Mouse (Mus musculus) adrenal gland, postnatal 10 days (tissue): Measurements from ENCODE around the gene Atg10. TPM values are rescaled to one million over a fixed set of nuclear protein-coding genes. Genes with fewer than 3 reads are reported as not detected.
"Not testable (repeated sequence)": the region's sequence is repeated elsewhere in the genome, so short reads cannot be mapped to it uniquely, and the experiment has no call there.

Experiments
- DNase-seq: peaks from one replicate; pipeline ENCODE4 v3.0.0; 2021; ENCODE audit warnings: mixed read lengths
- long read RNA-seq, 2 experiments: library from polyadenylated mRNA; stranded (forward); transcript quantifications; one replicate each; pipeline ENCODE4 v2.0.0; 2021
- total RNA-seq, 2 experiments: library from RNA; stranded (reverse); gene quantifications; 2 replicates each; pipeline ENCODE4 v1.2.3; 2021

Gene Atg10
- 10 to 100 TPM; 20.7 to 22.9 TPM for total RNA-seq
- long read RNA-seq, experiment 1, transcript Atg10-201 (8 exons, 1,583 nt), result major isoform, 28 of 47 reads
- long read RNA-seq, experiment 1, partial matches to known transcripts, result 3 of 47 reads
- long read RNA-seq, experiment 1, other reads (novel, unspliced or antisense), result 13 of 47 reads
- long read RNA-seq, experiment 2, transcript Atg10-201 (8 exons, 1,583 nt), result major isoform, 17 of 25 reads
- long read RNA-seq, experiment 2, partial matches to known transcripts, result 1 of 25 reads
- long read RNA-seq, experiment 2, other reads (novel, unspliced or antisense), result 5 of 25 reads

GRCm38 (mm10) chr13:91223587-91224437 lies at the start of gene Atg10:
Atg10 (minus strand) TSS chr13:91223968.
- DNase-seq, result peak; percentile 96

- DNase-seq, result no peak
Measured at GRCm38 (mm10) chr13:91252406-91252805, 28.6 kb upstream of the Atg10 start.

GRCm38 (mm10) chr13:91251636-91252035 lies 27.9 kb upstream of the Atg10 start:
- no peak for DNase-seq

GRCm38 (mm10) chr13:91250050-91250449 lies 26.3 kb upstream of the Atg10 start:
- not testable (repeated sequence) for DNase-seq

- DNase-seq, result no peak
Measured at GRCm38 (mm10) chr13:91246472-91246871, 22.7 kb upstream of the Atg10 start.

- DNase-seq, result no peak
Measured at GRCm38 (mm10) chr13:91237976-91238375, 14.2 kb upstream of the Atg10 start.

- DNase-seq, result no peak
Measured at GRCm38 (mm10) chr13:91236884-91237283, 13.1 kb upstream of the Atg10 start.

- DNase-seq, result no peak
Measured at GRCm38 (mm10) chr13:91224438-91224814, 658 bp upstream of the Atg10 start.

- no peak for DNase-seq
Measured at GRCm38 (mm10) chr13:91223063-91223462, 705 bp downstream of the Atg10 start.

GRCm38 (mm10) chr13:91221696-91222095 lies 2.1 kb downstream of the Atg10 start:
- DNase-seq, result peak; percentile 28

GRCm38 (mm10) chr13:91217691-91218090 lies 6.1 kb downstream of the Atg10 start:
- no peak for DNase-seq

- DNase-seq, result no peak
Measured at GRCm38 (mm10) chr13:91216656-91217205, 7.0 kb downstream of the Atg10 start.

GRCm38 (mm10) chr13:91212958-91213357 lies 10.8 kb downstream of the Atg10 start:
- DNase-seq, result no peak

- no peak for DNase-seq
Measured at GRCm38 (mm10) chr13:91206237-91206636, 17.5 kb downstream of the Atg10 start.

- no peak for DNase-seq
Measured at GRCm38 (mm10) chr13:91202564-91202963, 21.2 kb downstream of the Atg10 start.

GRCm38 (mm10) chr13:91187378-91188234 lies 36.2 kb downstream of the Atg10 start:
- no peak for DNase-seq

- no peak for DNase-seq
Measured at GRCm38 (mm10) chr13:91185248-91185867, 38.4 kb downstream of the Atg10 start.

GRCm38 (mm10) chr13:91184226-91184625 lies 39.5 kb downstream of the Atg10 start:
- DNase-seq, result no peak

- DNase-seq, result no peak
Measured at GRCm38 (mm10) chr13:91180364-91180763, 43.4 kb downstream of the Atg10 start.

GRCm38 (mm10) chr13:91179174-91179899 lies 44.4 kb downstream of the Atg10 start:
- DNase-seq, result no peak
